Mouse (Mus musculus): ENCODE results near the gene Nos1.
"Not testable (repeated sequence)": the region's sequence is repeated elsewhere in the genome, so short reads cannot be mapped to it uniquely, and the experiment has no call there.

- not testable (repeated sequence) for TF ChIP-seq GATA1, TAL1 (IDR thresholded peaks at IDR 0.05; ENCODE audit: low read length)
Observed at GRCm38 (mm10) chr5:117882411-117882810, 101.6 kb downstream of the Nos1 start.

Measured in erythroblast, embryonic 14.5 days (primary cell).